Mouse (Mus musculus) layer of hippocampus, postnatal 14 days (tissue): ENCODE results near the gene Tex264. TPM values are rescaled to one million over a fixed set of nuclear protein-coding genes. Genes with fewer than 3 reads are reported as not detected.
A peak's percentile ranks its signal among the peaks of the same experiment; 100 is the strongest.
"Not testable (repeated sequence)": the region's sequence is repeated elsewhere in the genome, so short reads cannot be mapped to it uniquely, and the experiment has no call there.

Experiments used
- DNase-seq, 2 experiments: peaks; one replicate each; pipeline ENCODE4 v3.0.0; 2021 to 2022; ENCODE audit warnings: low spot score in 2 of 2, mixed read lengths in 1 of 2
- total RNA-seq, 2 experiments: library from RNA; stranded (reverse); gene quantifications; 2 replicates each; pipeline ENCODE4 v1.2.3; 2021

The Tex264 gene
- total RNA-seq, 2 experiments from 2014 or later: 92.2 to 99.8 TPM

- no peak for DNase-seq
Measured at GRCm38 (mm10) chr9:106664856-106665255, 20.9 kb downstream of the Tex264 start.

GRCm38 (mm10) chr9:106664433-106664832 lies 21.3 kb downstream of the Tex264 start:
- peak; percentile 69 for DNase-seq

GRCm38 (mm10) chr9:106663200-106663599 lies 22.5 kb downstream of the Tex264 start:
- no peak for DNase-seq

- DNase-seq: no peak
Measured at GRCm38 (mm10) chr9:106659935-106660334, 25.8 kb downstream of the Tex264 start.

GRCm38 (mm10) chr9:106659441-106659840 lies 26.3 kb downstream of the Tex264 start:
- no peak for DNase-seq

- DNase-seq: peak in 1 of 2 experiments; percentile 37
Measured at GRCm38 (mm10) chr9:106657592-106657991, 28.1 kb downstream of the Tex264 start.

GRCm38 (mm10) chr9:106656820-106657219 lies 28.9 kb downstream of the Tex264 start:
- DNase-seq: no peak

GRCm38 (mm10) chr9:106655884-106656720 lies 29.6 kb downstream of the Tex264 start, which contains the start of gene Grm2:
Grm2 (minus strand) TSS chr9:106656082.
- DNase-seq: peak in 1 of 2 experiments; percentile 33

GRCm38 (mm10) chr9:106652720-106653119 lies 33.0 kb downstream of the Tex264 start:
- peak in 1 of 2 experiments; percentile 28 for DNase-seq

- no peak for DNase-seq
Measured at GRCm38 (mm10) chr9:106647226-106647625, 38.5 kb downstream of the Tex264 start.

- DNase-seq: peak in 1 of 2 experiments; percentile 63
Measured at GRCm38 (mm10) chr9:106645684-106646271, 39.9 kb downstream of the Tex264 start.

- no peak for DNase-seq
Measured at GRCm38 (mm10) chr9:106643787-106644186, 41.9 kb downstream of the Tex264 start.

- DNase-seq: peak; percentile 77 to 86
Measured at GRCm38 (mm10) chr9:106643128-106643527, 42.6 kb downstream of the Tex264 start.

GRCm38 (mm10) chr9:106641346-106641745 lies 44.4 kb downstream of the Tex264 start:
- no peak for DNase-seq

GRCm38 (mm10) chr9:106638154-106638553 lies 47.6 kb downstream of the Tex264 start:
- no peak for DNase-seq

GRCm38 (mm10) chr9:106632185-106632584 lies 53.5 kb downstream of the Tex264 start:
- DNase-seq: no peak

- not testable (repeated sequence) for DNase-seq
Measured at GRCm38 (mm10) chr9:106627796-106628195, 57.9 kb downstream of the Tex264 start.

GRCm38 (mm10) chr9:106626282-106626681 lies 59.4 kb downstream of the Tex264 start, which contains the start of gene Iqcf6:
Iqcf6 (plus strand) TSS chr9:106626582.
- DNase-seq: no peak

- DNase-seq: peak; percentile 70 to 90
Measured at GRCm38 (mm10) chr9:106617496-106617895, 68.2 kb downstream of the Tex264 start.

- DNase-seq: no peak
Measured at GRCm38 (mm10) chr9:106616306-106616705, 69.4 kb downstream of the Tex264 start.

GRCm38 (mm10) chr9:106614616-106615015 lies 71.1 kb downstream of the Tex264 start:
- no peak for DNase-seq

- no peak for DNase-seq
Measured at GRCm38 (mm10) chr9:106613951-106614350, 71.8 kb downstream of the Tex264 start.
